ENCODE assay signal across 26 mouse cellular contexts in genomic region chr17:15290326-15290725, GRCm38 (mm10).
A peak's percentile ranks its signal among the peaks of the same experiment; 100 is the strongest.
DNase-seq lines count a peak whose midpoint lies in the region; ATAC-seq and TF ChIP-seq lines count a peak whose summit lies in the region.
"Had no signal": no experiment of that assay in that cellular context is flagged by ENCODE, and none has a peak within 500 bp of the region (broad histone marks: within the 10 kb centered on the region; RNA-seq: fewer than 3 reads in every experiment).

No protein-coding gene starts in this region.

- no peak overlapping the region for H3K4me2 ChIP-seq in heart, embryonic 11.5 days
- no peak overlapping the region for H3K4me2 ChIP-seq in lung, embryonic 14.5 days
- H3K4me2 ChIP-seq: embryonic facial prominence, embryonic 15.5 days; heart, embryonic 12.5 days; heart, embryonic 15.5 days; hindbrain, embryonic 13.5 days; intestine, embryonic 15.5 days had no signal

- 74% methylated on average over 1 of the region's 1 CpGs for WGBS in heart, embryonic 11.5 days (ENCODE audit: insufficient replicate concordance)
- 86% methylated on average over 1 of the region's 1 CpGs for WGBS in lung, embryonic 14.5 days

- H3K9me3 ChIP-seq in heart, embryonic 11.5 days (replicated peaks; ENCODE audit: control insufficient read depth, low read length), result no peaks in the 10 kb centered on the region
- no peaks in the 10 kb centered on the region for H3K9me3 ChIP-seq in lung, embryonic 14.5 days (ENCODE audit: low read depth, low read length)
- H3K9me3 ChIP-seq: embryonic facial prominence, embryonic 15.5 days; heart, embryonic 12.5 days; heart, embryonic 15.5 days; hindbrain, embryonic 10.5 days; hindbrain, embryonic 13.5 days; intestine, embryonic 15.5 days had no signal

- H3K4me3 ChIP-seq in heart, embryonic 11.5 days (ENCODE audit: low read depth, low read length), result no peak overlapping the region
- H3K4me3 ChIP-seq in lung, embryonic 14.5 days (ENCODE audit: low read depth, low read length), result no peak overlapping the region
- H3K4me3 ChIP-seq: embryonic facial prominence, embryonic 15.5 days; heart, embryonic 12.5 days; heart, embryonic 15.5 days; hindbrain, embryonic 10.5 days; hindbrain, embryonic 13.5 days; intestine, embryonic 15.5 days had no signal

- no peak for ATAC-seq in heart, embryonic 11.5 days (replicated peaks; ENCODE audit: insufficient number of reproducible peaks, low FRiP score, low TSS enrichment)
- ATAC-seq in lung, embryonic 14.5 days (ENCODE audit: insufficient read depth), result no peak
- ATAC-seq: CD4-positive, CD25-positive, alpha-beta regulatory T cell, adult 4 months; forebrain, embryonic 14.5 days; forebrain, postnatal 0 days; hindbrain, embryonic 16.5 days; intestine, embryonic 15.5 days had no signal

- peaks cover 11% of the 10 kb centered on the region for H3K4me1 ChIP-seq in heart, embryonic 11.5 days (ENCODE audit: control insufficient read depth, insufficient read depth, low read length)
- peaks cover 5% of the 10 kb centered on the region for H3K4me1 ChIP-seq in lung, embryonic 14.5 days (ENCODE audit: insufficient read depth)

- H3K36me3 ChIP-seq in heart, embryonic 11.5 days (ENCODE audit: control insufficient read depth, insufficient read depth, low read length), result no peaks in the 10 kb centered on the region
- no peaks in the 10 kb centered on the region for H3K36me3 ChIP-seq in lung, embryonic 14.5 days (ENCODE audit: insufficient read depth)
- H3K36me3 ChIP-seq: embryonic facial prominence, embryonic 15.5 days; heart, embryonic 12.5 days; heart, embryonic 15.5 days; hindbrain, embryonic 10.5 days; hindbrain, embryonic 13.5 days; intestine, embryonic 15.5 days had no signal

- no peak overlapping the region for H3K27ac ChIP-seq in heart, embryonic 11.5 days (ENCODE audit: low read depth, low read length)
- H3K27ac ChIP-seq in lung, embryonic 14.5 days (ENCODE audit: low read depth), result no peak overlapping the region
- H3K27ac ChIP-seq: embryonic facial prominence, embryonic 15.5 days; heart, embryonic 15.5 days; hindbrain, embryonic 13.5 days; intestine, embryonic 15.5 days had no signal

- H3K9ac ChIP-seq in heart, embryonic 11.5 days (ENCODE audit: low read depth, low read length), result no peak overlapping the region
- H3K9ac ChIP-seq in lung, embryonic 14.5 days, result no peak overlapping the region
- H3K9ac ChIP-seq: embryonic facial prominence, embryonic 15.5 days; forebrain, postnatal 0 days; heart, embryonic 12.5 days; heart, embryonic 15.5 days; hindbrain, embryonic 13.5 days; intestine, embryonic 15.5 days had no signal

- DNase-seq in heart, adult 11 months, result peak; percentile 94
- DNase-seq in heart, adult 9 months (ENCODE audit: low spot score in 2 of 2), result peak; percentile 6 to 54
- no peak for DNase-seq in heart, postnatal 4 days
- DNase-seq in lung, embryonic 14.5 days, result peak; percentile 19
- DNase-seq in lung, postnatal 25 days (ENCODE audit: low spot score), result no peak
- DNase-seq: adrenal gland, adult 2 months; adrenal gland, postnatal 14 days; cerebellum, adult 11-12 months; cerebellum, adult 8-10 months; cerebellum, postnatal 10 days; cerebellum, postnatal 36 days; embryo, embryonic 11 days; forebrain, postnatal 0 days; gastrocnemius, postnatal 36 days; heart, postnatal 10 days; kidney, adult 11 months had no signal

- no peaks in the 10 kb centered on the region for H3K27me3 ChIP-seq in heart, embryonic 11.5 days (ENCODE audit: control insufficient read depth, insufficient read depth, low read length)
- no peaks in the 10 kb centered on the region for H3K27me3 ChIP-seq in lung, embryonic 14.5 days (ENCODE audit: insufficient read depth, low read length)
- H3K27me3 ChIP-seq: embryonic facial prominence, embryonic 15.5 days; heart, embryonic 15.5 days; intestine, embryonic 15.5 days had no signal

- no peak for TF ChIP-seq CTCF in lung, embryonic 14.5 days (IDR thresholded peaks at IDR 0.05; ENCODE audit: low read depth)

Comparison
In these comparisons a context has a peak if more than half of its experiments do, and no peak if none do; other contexts are left out.
1. DNase-seq: peak in heart, adult 11 months (single experiment), heart, adult 9 months (2 of 2) and lung, embryonic 14.5 days (single experiment); none in heart, postnatal 4 days (single experiment) and lung, postnatal 25 days (single experiment).